Mouse (Mus musculus) limb, embryonic 14.5 days (tissue): Measurements from ENCODE around the gene Gm12184. TPM values are rescaled to one million over a fixed set of nuclear protein-coding genes. Genes with fewer than 3 reads are reported as not detected.
"Not testable (repeated sequence)": the region's sequence is repeated elsewhere in the genome, so short reads cannot be mapped to it uniquely, and the experiment has no call there.

Experiments used
- ATAC-seq: fragments of 200-750 bp; cut with Nextera tagmentation; 2 replicates; pipeline ENCODE4 v1.8.0; 2017; ENCODE audit warnings: low read depth, moderate number of reproducible peaks, moderate TSS enrichment; ENCODE audit not compliant: low FRiP score
- DNase-seq: peaks from one replicate; pipeline ENCODE4 v3.0.0-alpha.2; 2015; ENCODE audit warnings: low spot score
- H3K27ac ChIP-seq: fragments of 300-500 bp; sonication (generic); replicated peaks from 2 replicates; pipeline ENCODE4 v1.5.1; 2014; ENCODE audit warnings: low read depth, mild to moderate bottlenecking, low read length, moderate library complexity, mixed read lengths
- H3K27me3 ChIP-seq: fragments of 300-500 bp; sonication (generic); 2 replicates; pipeline ENCODE4 v1.6.1; 2014; ENCODE audit warnings: low read length, mixed read lengths; ENCODE audit not compliant: control insufficient read depth, insufficient read depth
- H3K36me3 ChIP-seq: fragments of 300-500 bp; sonication (generic); 2 replicates; pipeline ENCODE4 v1.6.1; 2014; ENCODE audit warnings: mild to moderate bottlenecking, low read length, moderate library complexity, mixed read lengths; ENCODE audit not compliant: control insufficient read depth, insufficient read depth
- H3K4me1 ChIP-seq: fragments of 300-500 bp; sonication (generic); 2 replicates; pipeline ENCODE4 v1.6.1; 2014; ENCODE audit warnings: antibody characterized with exemption, low read length, mixed read lengths; ENCODE audit not compliant: control insufficient read depth, insufficient read depth
- H3K4me2 ChIP-seq: fragments of 300-500 bp; sonication (generic); replicated peaks from 2 replicates; pipeline ENCODE4 v1.6.1; 2014; ENCODE audit warnings: low read depth, mild to moderate bottlenecking, low read length, moderate library complexity; ENCODE audit not compliant: severe bottlenecking
- H3K4me3 ChIP-seq: fragments of 300-500 bp; sonication (generic); replicated peaks from 2 replicates; pipeline ENCODE4 v1.5.1; 2014; ENCODE audit warnings: low read length
- H3K9ac ChIP-seq: fragments of 300-500 bp; sonication (generic); 2 replicates; pipeline ENCODE4 v1.6.1; 2014; ENCODE audit warnings: mild to moderate bottlenecking, low read depth, low read length, moderate library complexity; ENCODE audit not compliant: severe bottlenecking
- H3K9me3 ChIP-seq: fragments of 300-500 bp; sonication (generic); 2 replicates; pipeline ENCODE4 v1.6.1; 2016; ENCODE audit warnings: low read length; ENCODE audit not compliant: control insufficient read depth
- POLR2A ChIP-seq: fragments of 200-500 bp; IDR thresholded peaks from 2 replicates; pipeline ENCODE4 v1.8.0; 2012; ENCODE audit warnings: inconsistent platforms, mild to moderate bottlenecking, moderate library complexity, borderline replicate concordance; ENCODE audit not compliant: insufficient read depth, insufficient read length; ENCODE audit errors: extremely low read depth
- WGBS: fragments of 180-500 bp; shearing (Covaris S2); extraction: QIAGEN DNeasy Blood & Tissue Kit; methylation state at CpG from one replicate; pipeline ENCODE4 v1.1.7; 2014; 5-methylcytosine and 5-hydroxymethylcytosine counted together
- polyA plus RNA-seq, 2 experiments: library from polyadenylated mRNA; depleted of rRNA in 1 of 2; stranded (reverse) in 1 of 2; unstranded in 1 of 2; fragments of >200 nt; fragmentation: Nextera tagmentation in 1 of 2; extraction: Ambion mirVana in 1 of 2; gene quantifications; 2 replicates each; pipeline versions ENCODE4 v1.2.1 to v1.2.3; 2012 to 2014

Gm12184 gene
- polyA plus RNA-seq, 2 experiments = 7.9 to 55.1 TPM

GRCm38 (mm10) chr11:48797287-48797686 is 29.2 kb downstream of the Gm12184 start:
- Histone ChIP-seq H3K36me3 (peaks cover 13% of the 10 kb centered on the region), H3K4me1 (peaks cover 12% of the 10 kb centered on the region), H3K27me3 (no peaks in the 10 kb centered on the region), H3K9ac (no peak overlapping the region), H3K9me3 (no peaks in the 10 kb centered on the region), H3K4me2 (no peak overlapping the region), H3K27ac (no peak overlapping the region), H3K4me3 (no peak overlapping the region)
- no peak for TF ChIP-seq POLR2A
- 90% methylated on average over 5 of the region's 5 CpGs for WGBS
- DNase-seq (no peak), ATAC-seq (no peak)

DNA sequence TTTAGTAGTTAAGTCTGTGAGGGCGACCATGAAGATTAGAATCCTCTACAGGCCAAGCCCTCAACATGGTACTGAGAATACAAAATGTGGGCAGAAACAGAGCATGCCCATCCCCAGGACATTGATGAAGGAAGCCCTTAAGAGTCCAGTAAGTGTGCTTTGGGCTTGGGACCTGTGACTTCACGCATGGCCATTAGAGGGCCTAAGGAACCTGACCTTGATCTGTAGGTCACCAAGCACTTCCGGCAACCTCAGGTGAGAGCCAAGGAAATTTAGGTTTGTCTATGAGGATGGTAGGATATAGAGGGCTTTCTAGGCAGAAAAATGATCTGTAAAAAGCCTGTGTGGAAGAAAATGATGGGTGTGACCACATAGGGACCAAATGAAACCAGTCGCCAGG is 30.2 kb downstream of the Gm12184 start:
- H3K4me1 ChIP-seq = peaks cover 2% of the 10 kb centered on the region; the same call in 1 of the 2 replicates
- no peak overlapping the region for H3K27ac ChIP-seq
- no peaks in the 10 kb centered on the region for H3K27me3 ChIP-seq
- H3K36me3 ChIP-seq = peaks cover 3% of the 10 kb centered on the region
- ATAC-seq (no peak), DNase-seq (no peak)
- H3K4me3 ChIP-seq = no peak overlapping the region
- no peak overlapping the region for H3K4me2 ChIP-seq
- 79% methylated on average over 4 of the region's 4 CpGs for WGBS
- no peak overlapping the region for H3K9ac ChIP-seq
- TF ChIP-seq POLR2A = no peak
- H3K9me3 ChIP-seq = no peaks in the 10 kb centered on the region

DNA sequence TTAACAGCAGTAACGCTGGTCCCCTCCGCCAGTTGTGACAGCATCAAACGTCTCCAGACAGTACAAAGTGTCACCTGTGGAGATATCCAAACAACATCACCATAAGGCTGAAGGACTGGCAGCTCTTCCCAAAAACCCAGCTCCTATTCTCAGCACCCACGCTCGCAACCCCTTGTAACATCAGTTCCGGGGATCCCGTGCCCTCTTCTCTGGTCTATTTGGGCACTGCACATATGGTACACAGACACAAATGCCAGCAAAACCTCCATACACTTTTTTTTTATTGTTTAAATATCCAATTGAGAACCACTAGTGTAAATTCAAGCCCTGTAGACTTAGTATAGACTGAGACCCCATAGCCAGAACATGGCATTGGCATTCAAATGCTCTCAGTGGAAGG is 31.2 kb downstream of the Gm12184 start:
- no peak overlapping the region for H3K4me3 ChIP-seq
- 0 out of 2 replicates have a peak, but pooled peaks cover 2% of the 10 kb centered on the region for H3K4me1 ChIP-seq
- no peak for TF ChIP-seq POLR2A
- H3K36me3 ChIP-seq = no peaks in the 10 kb centered on the region
- no peak overlapping the region for H3K9ac ChIP-seq
- DNase-seq (no peak), ATAC-seq (no peak)
- WGBS = 90% methylated on average over 7 of the region's 7 CpGs
- H3K4me2 ChIP-seq = no peak overlapping the region
- no peaks in the 10 kb centered on the region for H3K27me3 ChIP-seq
- no peak overlapping the region for H3K27ac ChIP-seq
- no peaks in the 10 kb centered on the region for H3K9me3 ChIP-seq

GRCm38 (mm10) chr11:48793184-48793583 is 33.3 kb downstream of the Gm12184 start:
- ATAC-seq (no peak), DNase-seq (no peak)
- no peak for TF ChIP-seq POLR2A
- H3K9me3 ChIP-seq = no peaks in the 10 kb centered on the region
- 0 out of 2 replicates have a peak, but pooled peaks cover 2% of the 10 kb centered on the region for H3K4me1 ChIP-seq
- no peaks in the 10 kb centered on the region for H3K36me3 ChIP-seq
- no peak overlapping the region for H3K4me2 ChIP-seq
- no peak overlapping the region for H3K4me3 ChIP-seq
- 97% methylated on average over 3 of the region's 3 CpGs for WGBS
- no peak overlapping the region for H3K9ac ChIP-seq
- no peaks in the 10 kb centered on the region for H3K27me3 ChIP-seq
- H3K27ac ChIP-seq = no peak overlapping the region

GRCm38 (mm10) chr11:48791894-48792293 is 34.6 kb downstream of the Gm12184 start:
- not testable (repeated sequence) for H3K4me2 ChIP-seq, H3K9ac ChIP-seq, DNase-seq, ATAC-seq, H3K27me3 ChIP-seq, H3K36me3 ChIP-seq, H3K27ac ChIP-seq, H3K4me3 ChIP-seq, H3K9me3 ChIP-seq, H3K4me1 ChIP-seq
- WGBS = 79% methylated on average over 9 of the region's 9 CpGs

GRCm38 (mm10) chr11:48790946-48791345 is 35.5 kb downstream of the Gm12184 start:
- no peak overlapping the region for H3K4me2 ChIP-seq
- DNase-seq (no peak), ATAC-seq (no peak)
- no peak overlapping the region for H3K4me3 ChIP-seq
- H3K36me3 ChIP-seq = no peaks in the 10 kb centered on the region
- no peaks in the 10 kb centered on the region for H3K9me3 ChIP-seq
- no peak overlapping the region for H3K27ac ChIP-seq
- no peaks in the 10 kb centered on the region for H3K27me3 ChIP-seq
- H3K9ac ChIP-seq = no peak overlapping the region
- TF ChIP-seq POLR2A = no peak
- 61% methylated on average over 8 of the region's 8 CpGs for WGBS
- 0 out of 2 replicates have a peak, but pooled peaks cover 2% of the 10 kb centered on the region for H3K4me1 ChIP-seq
